Mouse (Mus musculus): Measurements from ENCODE around the gene Pla2g2d. TPM values are rescaled to one million over a fixed set of nuclear protein-coding genes. Genes with fewer than 3 reads are reported as not detected.

Pla2g2d gene
- polyA plus RNA-seq, 1 experiment from 2014 or later, result 0.26 TPM

- no peak overlapping the region for H3K4me3 ChIP-seq
- ATAC-seq (ENCODE audit: insufficient number of reproducible peaks, low FRiP score, low TSS enrichment, low read depth), result no peak
Measured at GRCm38 (mm10) chr4:138753608-138754007, 21.9 kb upstream of the Pla2g2d start.

GRCm38 (mm10) chr4:138754432-138754831, 21.1 kb upstream of the Pla2g2d start:
- ATAC-seq (ENCODE audit: insufficient number of reproducible peaks, low FRiP score, low TSS enrichment, low read depth), result no peak
- Histone ChIP-seq H3K4me2 (no peak overlapping the region), H3K9me3 (no peaks in the 10 kb centered on the region), H3K4me3 (no peak overlapping the region), H3K4me1 (peaks cover 9% of the 10 kb centered on the region), H3K9ac (no peak overlapping the region), H3K27me3 (no peaks in the 10 kb centered on the region), H3K27ac (no peak overlapping the region), H3K36me3 (no peaks in the 10 kb centered on the region)
- 69% methylated on average over 9 of the region's 9 CpGs for WGBS

More at GRCm38 (mm10) chr4:138753608-138754007, 21.9 kb upstream of the Pla2g2d start:
- Histone ChIP-seq H3K9ac (no peak overlapping the region), H3K36me3 (no peaks in the 10 kb centered on the region), H3K27ac (no peak overlapping the region), H3K4me2 (no peak overlapping the region), H3K4me1 (peaks cover 9% of the 10 kb centered on the region), H3K27me3 (no peaks in the 10 kb centered on the region), H3K9me3 (no peaks in the 10 kb centered on the region)
- 77% methylated on average over 3 of the region's 3 CpGs for WGBS

GRCm38 (mm10) chr4:138755439-138755838, 20.1 kb upstream of the Pla2g2d start:
- ATAC-seq (ENCODE audit: insufficient number of reproducible peaks, low FRiP score, low TSS enrichment, low read depth), result no peak
- Histone ChIP-seq H3K4me3 (no peak overlapping the region; the same call in 1 of the 2 replicates), H3K9me3 (no peaks in the 10 kb centered on the region), H3K36me3 (no peaks in the 10 kb centered on the region), H3K9ac (no peak overlapping the region), H3K27me3 (no peaks in the 10 kb centered on the region), H3K27ac (no peak overlapping the region), H3K4me1 (peaks cover 9% of the 10 kb centered on the region), H3K4me2 (no peak overlapping the region)
- 64% methylated on average over 4 of the region's 4 CpGs for WGBS

DNA sequence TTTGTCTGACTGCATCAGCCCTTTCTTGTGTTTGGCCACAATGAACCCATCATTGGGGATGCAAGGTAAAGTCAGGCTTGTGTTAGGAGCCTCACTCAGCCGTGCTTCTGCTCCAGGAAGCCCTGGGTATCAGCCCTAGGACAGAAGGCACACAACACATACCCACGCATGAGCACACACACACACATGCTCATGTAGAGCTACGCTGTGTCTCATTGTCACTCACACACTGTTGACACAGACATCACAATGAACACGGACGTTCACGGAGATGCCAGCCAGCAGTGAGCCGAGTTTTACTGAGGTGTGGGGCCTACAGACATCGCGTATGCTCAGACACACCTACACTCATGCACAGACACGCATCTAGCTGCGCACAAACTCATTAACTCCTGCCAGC, 19.6 kb upstream of the Pla2g2d start:
- peaks cover 9% of the 10 kb centered on the region for H3K4me1 ChIP-seq
- peak overlapping the region; percentile 16 for H3K4me3 ChIP-seq
- no peak overlapping the region for H3K27ac ChIP-seq
- H3K36me3 ChIP-seq, result no peaks in the 10 kb centered on the region
- H3K27me3 ChIP-seq, result no peaks in the 10 kb centered on the region
- no peak overlapping the region for H3K4me2 ChIP-seq
- 45% methylated on average over 11 of the region's 11 CpGs for WGBS
- H3K9me3 ChIP-seq, result no peaks in the 10 kb centered on the region
- ATAC-seq (ENCODE audit: insufficient number of reproducible peaks, low FRiP score, low TSS enrichment, low read depth), result no peak
- H3K9ac ChIP-seq, result no peak overlapping the region

DNA sequence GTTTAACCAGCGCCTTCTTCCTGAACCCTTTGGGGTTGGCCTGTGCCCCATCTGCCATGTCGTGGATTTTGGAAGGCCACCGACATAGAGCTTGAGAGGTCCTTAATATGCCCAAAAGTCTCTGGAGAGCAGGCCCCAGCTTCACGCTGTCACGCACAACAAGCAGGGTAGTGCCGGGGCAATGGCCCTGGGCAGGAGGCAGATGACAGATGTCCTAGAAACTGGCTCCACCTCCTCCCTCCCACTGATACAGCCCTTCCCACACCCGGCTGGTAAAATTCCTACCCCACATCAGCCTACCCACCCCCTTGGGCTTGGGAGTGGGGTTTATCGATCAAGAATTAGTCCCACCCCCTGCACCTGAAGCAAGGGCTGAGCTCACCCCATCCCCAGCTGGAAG, 18.1 kb upstream of the Pla2g2d start, which contains the start of gene Pla2g2f:
Gene Pla2g2f, minus strand, starts transcription at position 211 of the 400 bp plus-strand sequence.
- H3K36me3 ChIP-seq, result no peaks in the 10 kb centered on the region
- H3K4me3 ChIP-seq, result peak within 1 kb of the TSS; percentile 16
- no peaks in the 10 kb centered on the region for H3K27me3 ChIP-seq
- ATAC-seq (ENCODE audit: insufficient number of reproducible peaks, low FRiP score, low TSS enrichment, low read depth), result no peak
- 73% methylated on average over 8 of the region's 8 CpGs for WGBS
- H3K27ac ChIP-seq, result peak within 1 kb of the TSS; percentile 30; the same call in 1 of the 2 replicates
- H3K9ac ChIP-seq, result no peak within 1 kb of the TSS
- peaks cover 9% of the 10 kb centered on the region for H3K4me1 ChIP-seq
- H3K4me2 ChIP-seq, result no peak within 1 kb of the TSS
- no peaks in the 10 kb centered on the region for H3K9me3 ChIP-seq

GRCm38 (mm10) chr4:138762266-138762665, 13.3 kb upstream of the Pla2g2d start:
- 70% methylated on average over 9 of the region's 9 CpGs for WGBS
- H3K4me2 ChIP-seq, result no peak overlapping the region
- H3K36me3 ChIP-seq, result no peaks in the 10 kb centered on the region
- H3K9ac ChIP-seq, result no peak overlapping the region
- no peak overlapping the region for H3K4me3 ChIP-seq
- ATAC-seq (ENCODE audit: insufficient number of reproducible peaks, low FRiP score, low TSS enrichment, low read depth), result no peak
- no peaks in the 10 kb centered on the region for H3K9me3 ChIP-seq
- H3K27ac ChIP-seq, result no peak overlapping the region
- H3K4me1 ChIP-seq, result no peaks in the 10 kb centered on the region
- H3K27me3 ChIP-seq, result no peaks in the 10 kb centered on the region

GRCm38 (mm10) chr4:138771970-138772369, 3.6 kb upstream of the Pla2g2d start:
- ATAC-seq (ENCODE audit: insufficient number of reproducible peaks, low FRiP score, low TSS enrichment, low read depth), result no peak
- H3K27ac ChIP-seq, result no peak overlapping the region
- no peaks in the 10 kb centered on the region for H3K9me3 ChIP-seq
- H3K4me3 ChIP-seq, result no peak overlapping the region
- no peak overlapping the region for H3K4me2 ChIP-seq
- no peaks in the 10 kb centered on the region for H3K4me1 ChIP-seq
- 72% methylated on average over 10 of the region's 10 CpGs for WGBS
- H3K9ac ChIP-seq, result no peak overlapping the region
- H3K36me3 ChIP-seq, result no peaks in the 10 kb centered on the region
- peaks cover 4% of the 10 kb centered on the region; the same call in 1 of the 2 replicates for H3K27me3 ChIP-seq

DNA sequence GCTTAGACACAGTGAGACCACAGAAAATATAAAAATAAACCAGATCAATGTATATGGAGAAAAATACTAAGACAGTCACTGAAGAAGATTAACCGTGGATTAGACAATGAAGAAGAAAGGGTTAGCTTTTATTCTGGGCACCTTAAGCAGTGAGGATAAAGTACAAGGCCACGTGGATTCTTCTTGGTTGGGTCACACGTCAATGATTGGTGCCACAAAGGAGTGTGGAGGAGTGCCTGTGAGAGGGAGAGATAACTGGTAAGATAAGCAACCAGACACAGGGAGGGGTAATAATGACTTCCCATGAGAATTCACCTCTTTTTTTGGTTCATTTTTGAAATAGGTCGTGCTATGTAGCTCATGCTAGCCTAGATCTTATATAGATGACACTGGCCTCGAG, 3.1 kb upstream of the Pla2g2d start:
- H3K4me1 ChIP-seq, result no peaks in the 10 kb centered on the region
- no peaks in the 10 kb centered on the region for H3K9me3 ChIP-seq
- no peak overlapping the region for H3K27ac ChIP-seq
- WGBS, result 74% methylated on average over 5 of the region's 5 CpGs
- H3K36me3 ChIP-seq, result no peaks in the 10 kb centered on the region
- no peak for ATAC-seq (ENCODE audit: insufficient number of reproducible peaks, low FRiP score, low TSS enrichment, low read depth)
- H3K4me3 ChIP-seq, result no peak overlapping the region
- no peak overlapping the region for H3K9ac ChIP-seq
- peaks cover 4% of the 10 kb centered on the region; the same call in 1 of the 2 replicates for H3K27me3 ChIP-seq
- H3K4me2 ChIP-seq, result no peak overlapping the region

DNA sequence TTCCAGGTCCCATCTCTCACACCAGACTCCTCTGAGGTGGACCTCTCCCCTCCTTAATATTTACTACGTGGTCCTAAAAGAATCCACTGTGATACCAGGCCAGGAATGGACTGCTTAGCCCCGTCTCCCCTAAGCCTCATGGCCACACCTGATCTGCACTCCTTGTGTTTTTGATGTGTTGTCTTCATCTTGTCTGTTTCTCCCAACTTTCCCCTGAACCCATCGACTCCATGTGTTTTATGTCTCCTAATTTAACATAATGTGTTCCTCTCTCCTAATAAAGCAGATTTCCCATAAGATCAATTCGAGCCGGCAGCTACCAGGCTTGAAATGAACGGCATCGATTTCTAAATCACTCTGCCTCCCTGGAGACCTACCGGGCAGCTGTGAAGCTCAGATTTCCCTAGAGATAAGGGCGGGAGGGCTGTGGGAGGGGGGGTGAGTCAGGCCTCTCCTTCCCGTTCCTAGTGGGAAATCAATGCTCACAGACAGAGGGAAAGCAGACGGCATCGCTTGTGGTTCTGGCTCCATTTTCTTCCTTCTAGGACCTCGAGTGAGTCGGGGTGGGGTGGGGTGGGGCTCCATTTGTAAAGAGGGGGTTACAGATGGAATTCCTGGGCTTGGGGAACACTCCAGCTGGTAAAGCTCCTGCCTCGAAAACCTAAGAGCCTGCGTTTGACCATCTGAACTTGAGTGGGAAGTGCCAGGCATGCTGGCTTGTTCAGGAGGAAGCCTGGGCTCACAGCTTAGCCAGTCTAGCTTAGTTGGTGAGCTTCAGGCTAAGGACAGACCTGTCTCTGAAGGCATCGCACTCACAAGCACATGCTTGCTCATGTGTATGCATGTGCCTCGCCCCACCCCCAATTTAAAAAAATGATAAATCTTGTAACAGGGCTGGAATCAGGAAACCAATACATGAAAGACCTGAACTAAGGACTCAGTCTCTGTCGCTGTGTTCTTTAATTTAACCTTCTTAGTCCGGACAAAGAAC, 2.2 kb downstream of the Pla2g2d start:
- 30% methylated on average over 20 of the region's 20 CpGs for WGBS
- H3K27me3 ChIP-seq, result no peaks in the 10 kb centered on the region; the same call in 1 of the 2 replicates
- H3K4me1 ChIP-seq, result peaks cover 6% of the 10 kb centered on the region; the same call in 1 of the 2 replicates
- no peaks in the 10 kb centered on the region for H3K9me3 ChIP-seq
- no peak overlapping the region for H3K9ac ChIP-seq
- H3K4me3 ChIP-seq, result no peak overlapping the region
- H3K4me2 ChIP-seq, result no peak overlapping the region
- H3K27ac ChIP-seq, result no peak overlapping the region
- H3K36me3 ChIP-seq, result no peaks in the 10 kb centered on the region
- no peak for ATAC-seq (ENCODE audit: insufficient number of reproducible peaks, low FRiP score, low TSS enrichment, low read depth)

- Histone ChIP-seq H3K9ac (no peak overlapping the region), H3K4me2 (no peak overlapping the region), H3K9me3 (no peaks in the 10 kb centered on the region), H3K27me3 (no peaks in the 10 kb centered on the region; the same call in 1 of the 2 replicates), H3K36me3 (no peaks in the 10 kb centered on the region), H3K4me3 (no peak overlapping the region), H3K4me1 (peaks cover 6% of the 10 kb centered on the region; the same call in 1 of the 2 replicates), H3K27ac (no peak overlapping the region)
- ATAC-seq (ENCODE audit: insufficient number of reproducible peaks, low FRiP score, low TSS enrichment, low read depth), result no peak
- 82% methylated on average over 5 of the region's 5 CpGs for WGBS
Measured at GRCm38 (mm10) chr4:138780300-138780699, 4.8 kb downstream of the Pla2g2d start.

DNA sequence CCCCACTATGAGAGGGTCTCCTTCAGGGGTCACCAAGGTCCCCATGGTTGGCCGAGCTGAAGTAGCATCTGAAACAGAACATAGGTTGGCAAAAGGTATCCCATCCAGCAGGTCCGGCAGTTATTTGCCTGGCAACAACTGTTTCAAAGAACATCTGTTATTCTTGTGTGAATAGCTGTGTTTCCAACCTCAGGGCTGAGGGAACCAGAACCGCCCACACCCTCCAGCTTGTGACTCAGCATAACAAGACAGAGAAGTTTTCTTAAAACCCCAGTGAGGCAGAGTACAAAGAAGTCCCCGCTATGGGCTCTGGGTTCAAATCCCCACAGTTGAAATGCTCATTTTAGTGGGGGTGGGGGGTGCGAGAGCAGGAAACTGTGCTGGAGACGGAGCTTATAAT, 6.6 kb downstream of the Pla2g2d start:
- 64% methylated on average over 6 of the region's 6 CpGs for WGBS
- no peaks in the 10 kb centered on the region for H3K9me3 ChIP-seq

DNA sequence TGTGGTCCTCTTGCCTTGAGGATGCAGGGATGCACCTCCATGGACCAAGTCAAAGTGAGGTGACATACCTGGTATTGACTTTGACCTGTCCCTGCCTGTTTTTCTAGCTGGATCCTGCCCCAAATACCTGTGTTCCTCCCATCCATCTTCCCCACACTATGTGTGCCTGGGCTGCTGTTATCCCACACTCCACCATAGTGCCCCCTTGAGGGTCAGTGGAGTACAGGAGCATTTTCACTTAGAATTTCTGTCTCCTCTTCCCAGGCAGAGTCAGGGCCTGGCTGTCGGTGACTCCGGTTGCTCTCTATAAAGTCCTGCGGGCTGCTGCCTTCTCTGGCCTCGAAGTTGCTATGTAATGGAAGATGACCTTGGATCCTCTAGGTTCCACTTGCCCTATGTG, 10.2 kb downstream of the Pla2g2d start:
- H3K36me3 ChIP-seq, result no peaks in the 10 kb centered on the region
- H3K27me3 ChIP-seq, result no peaks in the 10 kb centered on the region
- no peak overlapping the region for H3K4me3 ChIP-seq
- 0 out of 2 replicates have a peak overlapping the region, but pooled peaks have one; percentile 27 for H3K27ac ChIP-seq
- H3K9me3 ChIP-seq, result no peaks in the 10 kb centered on the region
- H3K9ac ChIP-seq, result no peak overlapping the region
- peaks cover 7% of the 10 kb centered on the region; the same call in 1 of the 2 replicates for H3K4me1 ChIP-seq
- 49% methylated on average over 4 of the region's 4 CpGs for WGBS
- ATAC-seq (ENCODE audit: insufficient number of reproducible peaks, low FRiP score, low TSS enrichment, low read depth), result no peak
- H3K4me2 ChIP-seq, result no peak overlapping the region

More for the DNA sequence above, 6.6 kb downstream of the Pla2g2d start:
- Histone ChIP-seq H3K9ac (no peak overlapping the region), H3K27ac (no peak overlapping the region), H3K36me3 (no peaks in the 10 kb centered on the region), H3K4me1 (peaks cover 12% of the 10 kb centered on the region; the same call in 1 of the 2 replicates), H3K4me3 (no peak overlapping the region), H3K4me2 (no peak overlapping the region), H3K27me3 (no peaks in the 10 kb centered on the region)
- ATAC-seq (ENCODE audit: insufficient number of reproducible peaks, low FRiP score, low TSS enrichment, low read depth), result no peak
